Mouse (Mus musculus) mature B cell (primary cell): ENCODE measurements around the gene Hspa4l.

ENCODE experiments used
- in situ Hi-C: fragments of 300-500 bp; cut with MboI; formaldehyde crosslinking; loops from 2 replicates; pipeline ENCODE4 v1.14.3; 2019

Gene Hspa4l

GRCm38 (mm10) chr3:40744024-40744835 is at the start of gene Hspa4l:
Gene Hspa4l (plus strand): TSS chr3:40744495.
- in situ Hi-C loops, result no loop called here

DNA sequence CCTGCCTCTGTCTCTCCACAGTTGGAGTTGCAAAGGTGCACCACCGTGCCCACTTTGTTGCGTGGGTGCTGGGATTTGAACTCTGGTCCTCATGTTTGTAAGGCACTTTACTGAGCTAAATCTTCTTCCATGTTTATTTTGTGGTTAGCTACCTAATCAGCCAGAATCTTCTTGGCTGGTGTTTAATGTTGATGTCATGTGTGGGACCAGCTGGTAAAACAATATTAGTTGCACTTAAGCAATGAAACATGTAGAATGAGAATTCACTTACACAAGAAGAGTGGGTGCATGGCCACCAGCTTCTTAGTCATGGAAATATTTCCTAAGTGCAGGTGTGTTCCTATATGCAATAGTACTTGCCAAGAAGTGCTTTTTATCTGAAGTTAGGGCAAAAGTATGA is 49.1 kb upstream of the Hspa4l start:
- in situ Hi-C loops, result no loop called here

- in situ Hi-C loops, result no loop called here
These were observed 45.5 kb upstream of the Hspa4l start for GRCm38 (mm10) chr3:40698834-40699233.

DNA sequence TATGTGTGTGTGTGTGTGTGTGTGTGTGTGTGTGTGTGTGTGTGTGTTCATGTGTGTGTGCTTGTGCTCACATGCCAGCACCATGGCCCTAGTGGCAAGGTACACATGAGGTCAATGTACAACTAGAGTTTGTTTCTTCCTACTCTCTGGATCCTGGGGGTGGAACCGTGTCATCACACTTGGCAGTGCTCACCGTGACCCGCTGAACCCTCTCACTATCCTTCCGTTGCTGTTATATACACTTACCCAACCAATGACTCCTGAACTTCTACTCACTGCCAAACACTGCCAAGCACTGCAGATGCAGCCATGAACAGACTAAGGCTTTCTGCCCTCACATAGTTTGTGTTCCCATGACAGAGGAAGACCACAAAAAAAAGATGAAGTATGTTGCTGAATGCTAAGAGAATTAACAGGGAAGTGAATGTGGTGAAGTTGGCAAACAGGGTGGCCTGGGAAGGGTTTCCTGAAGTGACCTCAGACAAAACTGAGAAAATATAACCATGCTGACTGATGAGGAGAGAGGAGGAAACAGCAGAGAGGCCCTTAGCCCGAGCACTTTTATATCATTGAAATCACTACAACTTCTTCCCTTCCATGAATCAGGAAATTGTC is 39.4 kb upstream of the Hspa4l start:
- in situ Hi-C loops, result no loop called here

- in situ Hi-C loops, result no loop called here
These were observed 35.6 kb upstream of the Hspa4l start, which contains the start of gene Slc25a31 for GRCm38 (mm10) chr3:40708655-40709054. Gene Slc25a31 (plus strand): TSS chr3:40708855.

GRCm38 (mm10) chr3:40716056-40716455 is 28.2 kb upstream of the Hspa4l start:
- in situ Hi-C loops, result no loop called here

DNA sequence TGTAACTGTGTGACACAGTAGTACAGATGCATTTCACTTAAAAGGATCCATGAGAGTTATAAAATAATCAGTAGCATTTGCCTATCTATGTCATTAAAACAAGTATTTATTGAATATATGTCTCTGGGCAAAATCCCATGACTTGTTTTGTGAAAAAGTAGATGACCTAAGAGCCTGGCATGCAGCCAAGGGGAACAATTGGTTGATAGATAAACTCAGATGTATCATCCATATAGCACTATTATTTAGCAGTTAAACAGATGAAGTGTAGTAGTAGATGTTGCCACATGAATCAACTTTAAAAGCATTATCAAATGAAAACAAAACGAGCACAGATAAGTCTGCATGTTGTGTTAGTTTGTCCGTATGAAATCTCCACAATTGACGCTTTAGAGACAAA is 25.3 kb upstream of the Hspa4l start:
- in situ Hi-C loops, result no loop called here

DNA sequence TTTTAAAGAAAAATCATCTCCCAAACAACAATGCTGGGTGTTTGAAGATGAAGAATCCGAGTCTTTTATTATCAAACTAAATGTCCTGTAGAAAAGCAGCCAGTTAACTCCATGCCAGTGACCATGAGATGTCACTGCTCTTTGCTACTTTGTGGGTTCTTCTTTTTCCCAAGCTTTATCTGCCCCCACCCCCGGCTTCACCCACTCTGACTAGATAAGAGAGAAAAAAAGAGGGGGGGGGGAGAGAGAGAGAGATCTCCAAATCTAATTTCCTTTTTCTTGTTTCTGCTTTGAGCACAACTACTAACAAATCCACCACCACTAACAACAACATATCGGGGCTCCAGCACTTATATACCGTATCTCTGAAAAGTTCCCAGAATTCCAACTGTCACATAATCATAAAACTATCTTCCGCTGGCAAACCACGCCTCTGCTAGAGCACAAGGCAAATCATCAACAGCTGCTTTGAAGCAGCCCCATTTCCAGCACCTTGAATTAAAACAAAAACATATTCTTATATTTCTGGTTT is 5.8 kb upstream of the Hspa4l start:
- in situ Hi-C loops, result no loop called here

GRCm38 (mm10) chr3:40744836-40745660 is 753 bp downstream of the Hspa4l start:
- in situ Hi-C loops, result no loop called here

DNA sequence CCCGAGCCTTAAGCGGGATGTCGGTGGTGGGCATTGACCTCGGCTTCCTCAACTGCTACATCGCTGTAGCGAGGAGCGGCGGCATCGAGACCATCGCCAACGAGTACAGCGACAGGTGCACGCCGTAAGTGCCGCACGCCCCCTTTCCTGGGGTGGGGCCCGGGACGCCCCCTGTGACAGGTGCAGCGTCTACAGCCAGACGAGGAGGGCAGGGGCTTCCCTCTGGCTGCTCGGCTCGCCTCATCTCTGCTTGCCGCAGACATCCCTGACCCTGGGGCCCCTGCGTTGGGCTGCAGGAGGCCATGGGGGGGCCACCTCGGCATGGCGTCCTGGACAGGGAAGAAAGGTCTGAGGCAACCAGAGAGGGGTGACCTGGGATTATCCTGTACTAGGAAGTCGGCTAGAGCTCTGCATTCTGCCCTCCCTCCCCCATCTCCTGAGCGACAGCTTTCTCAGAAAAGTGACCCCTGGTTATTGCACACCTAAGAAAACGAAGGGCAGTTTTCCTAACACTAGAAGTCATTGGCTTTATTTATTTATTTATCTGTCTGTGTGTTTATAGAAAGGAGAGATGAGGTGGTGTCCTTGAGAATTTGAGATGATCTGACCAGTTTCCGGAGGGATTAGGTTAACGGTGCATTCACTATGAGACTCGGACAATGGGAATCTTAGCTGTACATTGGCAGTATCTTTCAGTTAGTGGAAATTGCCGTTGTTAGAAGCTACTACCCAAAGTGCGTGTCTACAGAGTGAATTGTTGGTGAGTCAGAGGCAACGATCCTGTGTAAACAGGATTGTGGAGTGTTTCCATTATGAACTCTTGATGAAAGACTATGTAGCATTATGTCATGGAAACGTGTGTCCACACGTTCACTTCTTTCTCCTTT is 1.6 kb downstream of the Hspa4l start:
- in situ Hi-C loops, result no loop called here

GRCm38 (mm10) chr3:40760746-40761145 is 16.5 kb downstream of the Hspa4l start:
- in situ Hi-C loops, result no loop called here

DNA sequence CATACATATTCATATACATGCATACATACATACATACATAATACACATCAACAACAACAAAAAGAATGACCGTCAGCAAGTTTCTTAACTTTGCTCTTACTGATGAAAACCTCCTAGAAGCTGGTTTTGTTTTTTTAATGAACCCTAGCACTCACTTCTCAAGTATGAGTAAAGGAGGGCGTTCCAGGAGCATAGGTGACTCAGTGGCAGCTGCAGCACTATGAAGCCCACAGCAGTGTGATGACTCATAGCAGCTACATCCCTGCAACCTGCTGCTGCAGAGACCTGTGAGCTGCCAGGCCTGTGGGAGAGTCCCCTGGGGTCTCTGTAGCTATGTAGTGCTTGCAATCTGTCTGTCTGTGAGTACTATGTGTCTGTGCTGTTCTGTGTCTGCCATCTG is 17.0 kb downstream of the Hspa4l start:
- in situ Hi-C loops, result no loop called here

GRCm38 (mm10) chr3:40793783-40794182 is 49.5 kb downstream of the Hspa4l start:
- in situ Hi-C loops, result no loop called here

GRCm38 (mm10) chr3:40798054-40798453 is 53.8 kb downstream of the Hspa4l start:
- in situ Hi-C loops, result no loop called here

DNA sequence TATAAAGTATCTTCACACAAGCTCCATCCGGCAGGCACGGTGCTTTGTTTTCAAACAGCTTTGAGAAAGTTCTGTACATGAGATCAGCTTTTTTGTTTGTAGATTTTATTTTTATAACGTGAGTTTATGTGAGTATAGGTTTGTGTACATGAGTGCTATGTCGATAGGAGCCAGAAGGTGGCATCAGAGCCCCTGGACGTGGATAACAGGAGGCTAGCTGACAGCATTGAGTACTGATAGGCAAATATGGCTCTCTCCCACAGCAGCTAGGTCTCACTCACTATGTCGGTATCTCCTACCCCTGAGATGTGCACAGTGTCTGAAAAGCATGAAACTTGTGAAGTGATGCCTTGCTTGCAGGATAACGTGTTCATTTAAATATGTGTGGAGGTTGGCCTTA is 54.2 kb downstream of the Hspa4l start:
- in situ Hi-C loops, result no loop called here

DNA sequence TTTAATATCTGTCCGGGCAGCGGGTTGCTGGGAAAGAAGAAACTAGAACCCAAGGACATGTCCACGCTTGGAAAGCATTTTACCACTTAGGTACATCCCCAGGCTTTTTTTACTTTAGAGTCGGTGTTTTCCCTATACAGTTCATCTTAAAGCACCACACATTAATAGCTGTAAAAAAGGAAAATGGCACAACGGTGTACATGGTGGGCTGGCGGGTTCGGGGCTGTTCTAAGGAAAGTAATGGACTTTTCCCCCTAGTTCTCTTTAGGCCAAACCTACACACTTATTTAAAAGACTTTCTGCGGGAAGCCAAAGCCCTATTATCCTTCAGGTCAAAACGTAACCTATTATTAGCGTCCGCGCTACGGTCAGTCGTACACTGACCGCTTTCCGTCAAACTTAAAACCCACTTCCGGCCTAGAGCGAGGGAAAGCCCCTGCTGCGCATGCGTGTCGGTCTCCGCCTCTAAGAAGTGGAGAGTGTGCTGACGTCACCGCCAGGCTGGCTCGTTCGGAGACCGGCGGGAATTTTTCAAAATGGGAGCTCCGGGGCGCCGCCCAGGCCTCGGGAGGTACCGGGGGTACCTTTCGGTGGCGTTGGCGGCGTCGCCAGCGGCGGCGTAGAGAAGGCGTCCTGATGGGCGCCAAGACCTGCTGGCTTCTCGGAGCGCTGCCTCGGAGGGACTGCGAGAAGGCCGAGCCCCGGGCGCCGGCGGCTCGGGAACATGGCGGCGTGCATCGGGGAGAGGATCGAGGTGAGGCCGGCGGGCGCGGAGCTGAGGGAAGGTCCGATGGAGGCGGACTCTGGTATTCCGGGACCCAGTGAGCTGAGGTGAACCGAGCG is 55.5 kb downstream of the Hspa4l start, which contains the start of gene Plk4:
Gene Plk4, plus strand, starts transcription at position 490 of the 843 bp plus-strand sequence.
- in situ Hi-C loops, result no loop called here

GRCm38 (mm10) chr3:40800373-40800823 is 56.1 kb downstream of the Hspa4l start:
- in situ Hi-C loops, result no loop called here

GRCm38 (mm10) chr3:40806871-40807270 is 62.6 kb downstream of the Hspa4l start:
- in situ Hi-C loops, result no loop called here

GRCm38 (mm10) chr3:40808686-40809085 is 64.4 kb downstream of the Hspa4l start:
- in situ Hi-C loops, result no loop called here

DNA sequence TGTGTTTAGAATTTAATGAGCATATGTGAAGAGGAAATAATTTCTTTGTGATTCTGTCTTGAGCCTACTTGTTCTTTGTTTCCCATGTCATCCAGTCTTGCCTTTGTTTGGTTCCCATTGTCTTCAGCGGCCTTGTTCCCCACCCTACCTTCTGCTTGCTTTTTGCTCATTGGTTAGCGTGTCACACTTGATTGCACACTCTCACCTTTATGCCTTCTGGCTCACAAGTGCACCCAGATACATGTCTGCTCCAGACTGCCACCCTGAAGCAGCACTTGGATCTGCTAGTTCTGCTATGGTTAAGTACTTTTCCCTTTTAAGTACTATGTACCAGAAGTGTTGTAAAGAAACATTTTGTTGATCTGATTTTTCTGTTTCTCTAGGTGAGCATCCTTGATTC is 65.6 kb downstream of the Hspa4l start:
- in situ Hi-C loops, result no loop called here
